Mouse (Mus musculus): Measurements from ENCODE around the gene Rasgrf1. TPM values are rescaled to one million over a fixed set of nuclear protein-coding genes. Genes with fewer than 3 reads are reported as not detected.

The Rasgrf1 gene
- total RNA-seq, 1 experiment from 2014 or later, result 5.7 TPM

GRCm38 (mm10) chr9:89968836-89969450, 59.2 kb downstream of the Rasgrf1 start:
- DNase-seq, result peak; percentile 21

- DNase-seq, result no peak
These were observed 60.6 kb downstream of the Rasgrf1 start for GRCm38 (mm10) chr9:89970271-89970670.

GRCm38 (mm10) chr9:89970886-89971486, 61.3 kb downstream of the Rasgrf1 start:
- DNase-seq, result no peak

- DNase-seq, result no peak
These were observed 62.6 kb downstream of the Rasgrf1 start for GRCm38 (mm10) chr9:89972321-89972720.

GRCm38 (mm10) chr9:89973856-89974255, 64.1 kb downstream of the Rasgrf1 start:
- no peak for DNase-seq

- no peak for DNase-seq
These were observed 64.8 kb downstream of the Rasgrf1 start for GRCm38 (mm10) chr9:89974463-89974931.

GRCm38 (mm10) chr9:89976366-89976940, 66.7 kb downstream of the Rasgrf1 start:
- DNase-seq, result no peak

GRCm38 (mm10) chr9:89979248-89979647, 69.5 kb downstream of the Rasgrf1 start:
- DNase-seq, result peak; percentile 20

- no peak for DNase-seq
These were observed 72.5 kb downstream of the Rasgrf1 start for GRCm38 (mm10) chr9:89982256-89982655.

- no peak for DNase-seq
These were observed 78.3 kb downstream of the Rasgrf1 start for GRCm38 (mm10) chr9:89988053-89988452.

GRCm38 (mm10) chr9:89988811-89989528, 79.3 kb downstream of the Rasgrf1 start:
- no peak for DNase-seq

GRCm38 (mm10) chr9:90006432-90006831, 96.7 kb downstream of the Rasgrf1 start:
- DNase-seq, result no peak

GRCm38 (mm10) chr9:90007094-90007493, 97.4 kb downstream of the Rasgrf1 start:
- DNase-seq, result no peak

GRCm38 (mm10) chr9:90008138-90008537, 98.4 kb downstream of the Rasgrf1 start:
- no peak for DNase-seq

GRCm38 (mm10) chr9:90011849-90012248, 102.1 kb downstream of the Rasgrf1 start:
- DNase-seq, result no peak

- no peak for DNase-seq
These were observed 104.9 kb downstream of the Rasgrf1 start for GRCm38 (mm10) chr9:90014649-90015048.

- DNase-seq, result no peak
These were observed 106.5 kb downstream of the Rasgrf1 start for GRCm38 (mm10) chr9:90016204-90016603.

GRCm38 (mm10) chr9:90020866-90021265, 111.2 kb downstream of the Rasgrf1 start:
- no peak for DNase-seq

GRCm38 (mm10) chr9:90021442-90021841, 111.7 kb downstream of the Rasgrf1 start:
- no peak for DNase-seq

- no peak for DNase-seq
These were observed 118.0 kb downstream of the Rasgrf1 start for GRCm38 (mm10) chr9:90027709-90028108.

- DNase-seq, result peak; percentile 11
These were observed 124.2 kb downstream of the Rasgrf1 start for GRCm38 (mm10) chr9:90033922-90034321.

GRCm38 (mm10) chr9:90035168-90035567, 125.5 kb downstream of the Rasgrf1 start:
- no peak for DNase-seq

GRCm38 (mm10) chr9:90035794-90036193, 126.1 kb downstream of the Rasgrf1 start:
- DNase-seq, result no peak

Measured in adrenal gland, postnatal 14 days (tissue).